Mouse (Mus musculus) midbrain, embryonic 11.5 days (tissue): ENCODE measurements around the gene Ffar2. TPM values are rescaled to one million over a fixed set of nuclear protein-coding genes. Genes with fewer than 3 reads are reported as not detected.

Source experiments
- ATAC-seq: fragments of 200-750 bp; cut with Nextera tagmentation; 2 replicates; pipeline ENCODE4 v1.8.0; 2017; ENCODE audit warnings: moderate TSS enrichment, moderate library complexity; ENCODE audit not compliant: low FRiP score
- DNase-seq: peaks from one replicate; pipeline ENCODE4 v3.0.0; 2015; ENCODE audit warnings: low spot score; ENCODE audit errors: missing footprints
- H3K27ac ChIP-seq: fragments of 300-500 bp; sonication (generic); 2 replicates; pipeline ENCODE4 v1.5.1; 2014; ENCODE audit warnings: low read depth, low read length
- H3K27me3 ChIP-seq: fragments of 300-500 bp; sonication (generic); 2 replicates; pipeline ENCODE4 v1.6.1; 2014; ENCODE audit warnings: mild to moderate bottlenecking, low read length, moderate library complexity, mixed read lengths; ENCODE audit not compliant: control insufficient read depth, insufficient read depth
- H3K36me3 ChIP-seq: fragments of 300-500 bp; sonication (generic); 2 replicates; pipeline ENCODE4 v1.6.1; 2014; ENCODE audit warnings: mild to moderate bottlenecking, low read length, moderate library complexity, mixed read lengths; ENCODE audit not compliant: control insufficient read depth, insufficient read depth
- H3K4me1 ChIP-seq: fragments of 300-500 bp; sonication (generic); 2 replicates; pipeline ENCODE4 v1.6.1; 2014; ENCODE audit warnings: low read length; ENCODE audit not compliant: control insufficient read depth, insufficient read depth
- H3K4me2 ChIP-seq: fragments of 300-500 bp; sonication (generic); 2 replicates; pipeline ENCODE4 v1.6.1; 2014; ENCODE audit warnings: mild to moderate bottlenecking, moderate library complexity
- H3K4me3 ChIP-seq: fragments of 300-500 bp; sonication (generic); 2 replicates; pipeline ENCODE4 v1.5.1; 2014; ENCODE audit warnings: low read depth, low read length
- H3K9ac ChIP-seq: fragments of 300-500 bp; sonication (generic); 2 replicates; pipeline ENCODE4 v1.6.1; 2014; ENCODE audit warnings: low read length
- H3K9me3 ChIP-seq: fragments of 300-500 bp; sonication (generic); 2 replicates; pipeline ENCODE4 v1.6.1; 2016; ENCODE audit warnings: low read length; ENCODE audit not compliant: control insufficient read depth
- WGBS: fragments of 180-500 bp; shearing (Covaris S2); extraction: QIAGEN DNeasy Blood & Tissue Kit; methylation state at CpG from one replicate; pipeline ENCODE4 v1.1.7; 2014; 5-methylcytosine and 5-hydroxymethylcytosine counted together
- polyA plus RNA-seq: library from polyadenylated mRNA; unstranded; fragments of >200 nt; fragmentation: Nextera tagmentation; extraction: Ambion mirVana; gene quantifications from 2 replicates; pipeline ENCODE4 v1.2.1, GENCODE M21; 2014

The Ffar2 gene
- polyA plus RNA-seq, 1 experiment from 2014 or later, result not detected

GRCm38 (mm10) chr7:30811757-30812290 is 11.8 kb downstream of the Ffar2 start:
- Histone ChIP-seq H3K4me1 (no peaks in the 10 kb centered on the region), H3K4me2 (no peak overlapping the region), H3K27me3 (no peaks in the 10 kb centered on the region), H3K4me3 (no peak overlapping the region), H3K9me3 (no peaks in the 10 kb centered on the region), H3K27ac (no peak overlapping the region), H3K36me3 (no peaks in the 10 kb centered on the region), H3K9ac (no peak overlapping the region)
- WGBS, result 73% methylated on average over 9 of the region's 9 CpGs
- no peak for DNase-seq
- ATAC-seq, result no peak

- DNase-seq, result no peak
- no peaks in the 10 kb centered on the region for H3K4me1 ChIP-seq
- no peak overlapping the region for H3K9ac ChIP-seq
- no peaks in the 10 kb centered on the region for H3K27me3 ChIP-seq
- ATAC-seq, result no peak
- H3K9me3 ChIP-seq, result no peaks in the 10 kb centered on the region
- 48% methylated on average over 6 of the region's 6 CpGs for WGBS
- no peak overlapping the region for H3K27ac ChIP-seq
- no peak overlapping the region for H3K4me2 ChIP-seq
- no peaks in the 10 kb centered on the region for H3K36me3 ChIP-seq
- H3K4me3 ChIP-seq, result no peak overlapping the region
These were observed 13.3 kb downstream of the Ffar2 start for GRCm38 (mm10) chr7:30810319-30810718.

- 48% methylated on average over 6 of the region's 6 CpGs for WGBS
- Histone ChIP-seq H3K27ac (no peak overlapping the region), H3K4me3 (no peak overlapping the region), H3K9me3 (no peaks in the 10 kb centered on the region; the same call in 1 of the 2 replicates), H3K4me1 (no peaks in the 10 kb centered on the region), H3K36me3 (no peaks in the 10 kb centered on the region), H3K27me3 (no peaks in the 10 kb centered on the region), H3K4me2 (no peak overlapping the region), H3K9ac (no peak overlapping the region)
- ATAC-seq (no peak), DNase-seq (no peak)
These were observed 17.7 kb downstream of the Ffar2 start for GRCm38 (mm10) chr7:30805924-30806323.

GRCm38 (mm10) chr7:30804026-30804715 is 19.4 kb downstream of the Ffar2 start:
- no peak for ATAC-seq
- 88% methylated on average over 9 of the region's 9 CpGs for WGBS

GRCm38 (mm10) chr7:30803256-30803655 is 20.3 kb downstream of the Ffar2 start:
- ATAC-seq (no peak), DNase-seq (no peak)
- H3K27me3 ChIP-seq, result no peaks in the 10 kb centered on the region
- H3K4me1 ChIP-seq, result no peaks in the 10 kb centered on the region
- 95% methylated on average over 3 of the region's 3 CpGs for whole genome bisulfite sequencing
- no peak overlapping the region for H3K27ac ChIP-seq
- no peak overlapping the region for H3K9ac ChIP-seq
- no peak overlapping the region for H3K4me3 ChIP-seq
- no peaks in the 10 kb centered on the region for H3K36me3 ChIP-seq
- no peak overlapping the region for H3K4me2 ChIP-seq
- no peaks in the 10 kb centered on the region; the same call in 1 of the 2 replicates for H3K9me3 ChIP-seq

More at GRCm38 (mm10) chr7:30804026-30804715, 19.4 kb downstream of the Ffar2 start:
- no peak overlapping the region for H3K4me3 ChIP-seq
- no peak overlapping the region for H3K27ac ChIP-seq
- no peaks in the 10 kb centered on the region for H3K27me3 ChIP-seq
- H3K4me2 ChIP-seq, result no peak overlapping the region
- H3K36me3 ChIP-seq, result no peaks in the 10 kb centered on the region
- no peak overlapping the region for H3K9ac ChIP-seq
- no peaks in the 10 kb centered on the region; the same call in 1 of the 2 replicates for H3K9me3 ChIP-seq
- no peak for DNase-seq
- no peaks in the 10 kb centered on the region for H3K4me1 ChIP-seq

- no peak overlapping the region for H3K9ac ChIP-seq
- no peaks in the 10 kb centered on the region; the same call in 1 of the 2 replicates for H3K9me3 ChIP-seq
- no peak overlapping the region for H3K27ac ChIP-seq
- H3K4me1 ChIP-seq, result no peaks in the 10 kb centered on the region
- H3K36me3 ChIP-seq, result no peaks in the 10 kb centered on the region
- H3K4me2 ChIP-seq, result no peak overlapping the region
- ATAC-seq (no peak), DNase-seq (no peak)
- H3K27me3 ChIP-seq, result no peaks in the 10 kb centered on the region
- no peak overlapping the region for H3K4me3 ChIP-seq
These were observed 22.9 kb downstream of the Ffar2 start for GRCm38 (mm10) chr7:30800653-30801052.

GRCm38 (mm10) chr7:30796790-30797189 is 26.8 kb downstream of the Ffar2 start:
- H3K9me3 ChIP-seq, result no peaks in the 10 kb centered on the region; the same call in 1 of the 2 replicates
- WGBS, result 83% methylated on average over 1 of the region's 1 CpGs
- H3K27me3 ChIP-seq, result no peaks in the 10 kb centered on the region
- H3K4me3 ChIP-seq, result no peak overlapping the region
- no peak overlapping the region for H3K4me2 ChIP-seq
- H3K4me1 ChIP-seq, result no peaks in the 10 kb centered on the region
- no peak for DNase-seq
- no peak overlapping the region for H3K27ac ChIP-seq
- no peak for ATAC-seq
- no peak overlapping the region for H3K9ac ChIP-seq
- H3K36me3 ChIP-seq, result no peaks in the 10 kb centered on the region

GRCm38 (mm10) chr7:30794921-30795320 is 28.7 kb downstream of the Ffar2 start:
- Histone ChIP-seq H3K4me1 (no peaks in the 10 kb centered on the region), H3K4me2 (no peak overlapping the region), H3K4me3 (no peak overlapping the region), H3K9me3 (no peaks in the 10 kb centered on the region), H3K27me3 (no peaks in the 10 kb centered on the region), H3K9ac (no peak overlapping the region), H3K27ac (no peak overlapping the region), H3K36me3 (no peaks in the 10 kb centered on the region)
- ATAC-seq (no peak), DNase-seq (no peak)

GRCm38 (mm10) chr7:30791921-30792320 is 31.7 kb downstream of the Ffar2 start:
- 22% methylated on average over 9 of the region's 9 CpGs for WGBS
- ATAC-seq (no peak), DNase-seq (no peak)
- H3K27ac ChIP-seq, result no peak overlapping the region
- no peaks in the 10 kb centered on the region for H3K4me1 ChIP-seq
- H3K4me2 ChIP-seq, result no peak overlapping the region
- no peak overlapping the region for H3K9ac ChIP-seq
- no peak overlapping the region for H3K4me3 ChIP-seq
- no peaks in the 10 kb centered on the region for H3K27me3 ChIP-seq
- H3K9me3 ChIP-seq, result no peaks in the 10 kb centered on the region
- no peaks in the 10 kb centered on the region for H3K36me3 ChIP-seq
